Mouse (Mus musculus) right cerebral cortex, postnatal 10 days (tissue): ENCODE data around the gene Prlr.

ENCODE experiments used
- DNase-seq, 2 experiments: peaks; one replicate each; pipeline ENCODE4 v3.0.0; 2021; ENCODE audit warnings: low spot score in 2 of 2

The Prlr gene

DNA sequence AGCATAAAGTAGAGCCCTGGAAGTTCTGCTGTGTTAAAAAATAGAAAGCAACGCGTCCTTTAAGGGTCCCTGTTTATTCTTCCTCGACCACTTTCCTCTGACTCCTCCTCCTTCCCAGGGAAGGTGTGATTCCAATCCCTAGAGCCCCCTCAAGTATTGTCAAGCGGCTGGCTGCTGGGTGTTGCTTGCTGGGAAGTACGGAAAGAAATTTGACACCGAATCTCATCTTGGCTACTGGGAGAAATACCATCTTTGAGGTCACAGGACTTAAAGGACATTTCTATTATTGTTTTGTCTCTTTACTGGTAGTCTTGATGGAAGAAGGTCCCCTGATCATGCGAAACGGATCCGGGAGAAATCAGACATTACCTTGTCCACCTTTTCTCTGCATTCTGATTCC lies at the start of gene Prlr:
TSS of gene Prlr (plus strand) at position 156 of the 400 bp plus-strand sequence.
- no peak for DNase-seq

GRCm38 (mm10) chr15:10133781-10134180 lies 43.3 kb upstream of the Prlr start:
- DNase-seq: no peak

DNA sequence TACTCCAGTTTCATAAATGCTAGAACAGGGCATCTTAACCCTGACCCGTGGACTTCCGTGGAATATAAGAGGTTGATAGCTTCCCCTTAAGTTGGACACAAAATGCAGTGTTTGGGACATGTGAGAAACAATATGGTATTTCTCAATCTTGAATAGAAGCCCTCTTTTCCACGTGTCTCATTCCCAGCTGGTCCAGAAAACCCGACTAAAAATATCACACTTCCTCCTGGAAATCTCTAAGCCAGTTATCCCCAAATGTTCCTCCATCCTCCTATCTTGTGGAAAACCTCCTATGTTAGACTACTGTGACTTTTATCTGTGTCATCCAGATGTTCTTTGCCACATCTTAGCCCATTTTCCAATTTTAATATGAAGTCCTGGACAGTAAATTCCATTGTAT lies 42.1 kb upstream of the Prlr start:
- no peak for DNase-seq

- DNase-seq: no peak
These were observed 32.5 kb upstream of the Prlr start for GRCm38 (mm10) chr15:10144520-10144919.

DNA sequence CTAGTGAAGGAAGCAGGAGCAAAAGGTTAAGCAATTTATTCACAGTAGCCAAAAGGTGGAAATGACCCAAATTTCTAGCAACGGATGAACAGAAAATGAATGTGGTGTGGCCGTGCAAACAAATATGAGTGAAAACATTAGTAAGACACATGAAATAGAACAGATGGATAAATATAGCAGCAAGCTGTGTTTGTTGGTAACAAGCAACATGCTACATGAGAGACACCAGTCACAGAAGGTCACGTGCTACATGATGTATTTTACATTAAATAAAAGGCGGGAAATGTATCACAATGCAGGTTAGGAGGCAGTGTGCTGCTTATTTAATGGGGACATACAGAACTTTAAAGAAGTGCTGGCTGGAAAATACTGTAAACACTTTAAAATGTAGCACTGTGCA lies 28.8 kb upstream of the Prlr start:
- DNase-seq: no peak

GRCm38 (mm10) chr15:10160663-10161062 lies 16.4 kb upstream of the Prlr start:
- DNase-seq: no peak

GRCm38 (mm10) chr15:10175078-10175477 lies 2.0 kb upstream of the Prlr start:
- DNase-seq: no peak

- no peak for DNase-seq
These were observed 1.4 kb upstream of the Prlr start for GRCm38 (mm10) chr15:10175656-10176055.

DNA sequence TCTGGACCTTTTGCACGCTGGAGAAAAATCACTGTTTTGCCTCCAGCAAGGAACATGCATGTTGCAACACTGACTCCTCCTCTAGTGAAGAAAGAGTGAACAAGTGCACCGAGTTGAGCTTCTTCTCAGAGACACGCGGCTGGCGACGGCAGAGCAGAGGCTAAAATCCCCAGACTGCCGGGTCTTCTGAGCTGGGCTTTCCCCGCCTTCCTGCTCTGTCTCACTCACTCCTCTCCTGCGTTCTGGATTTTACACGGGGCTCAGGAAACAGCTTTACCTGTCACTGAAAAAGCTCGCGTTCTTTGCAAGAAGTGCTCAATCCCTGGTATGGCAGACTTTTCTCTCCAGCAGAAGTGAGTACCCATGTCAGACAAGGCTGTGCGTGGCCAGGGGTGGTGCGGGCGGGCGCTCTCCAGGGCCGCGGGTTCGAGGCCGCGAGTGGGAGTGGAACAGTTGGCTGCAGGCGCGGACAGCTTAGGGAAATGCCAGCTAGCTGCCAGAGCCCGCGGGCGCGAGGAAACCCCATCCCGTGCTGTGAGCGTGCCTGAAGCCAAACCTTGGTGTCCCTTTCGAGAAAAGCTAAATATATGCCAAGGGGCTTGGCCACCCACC lies 587 bp downstream of the Prlr start:
- DNase-seq: peak; percentile 32 to 33

- no peak for DNase-seq
These were observed 1.1 kb downstream of the Prlr start for GRCm38 (mm10) chr15:10178131-10178566.

DNA sequence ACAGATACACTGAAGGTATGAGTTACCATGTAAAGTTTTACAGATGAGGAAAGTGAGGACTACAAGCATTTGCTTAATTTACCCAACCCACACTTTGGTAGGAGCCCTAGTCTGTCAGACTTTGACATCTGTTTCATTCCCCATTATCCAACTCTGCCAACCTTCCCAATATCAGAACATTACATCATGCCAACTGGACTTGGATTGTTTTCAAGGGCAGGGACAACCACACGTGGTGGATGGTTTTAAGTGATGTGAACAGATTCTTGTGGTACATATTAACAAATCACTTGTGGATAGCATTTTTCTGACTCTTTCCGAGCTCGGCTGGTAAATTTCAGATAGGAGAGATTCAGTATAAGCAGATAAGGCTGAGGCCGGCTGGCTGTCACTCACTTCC lies 3.7 kb downstream of the Prlr start:
- DNase-seq: no peak

DNA sequence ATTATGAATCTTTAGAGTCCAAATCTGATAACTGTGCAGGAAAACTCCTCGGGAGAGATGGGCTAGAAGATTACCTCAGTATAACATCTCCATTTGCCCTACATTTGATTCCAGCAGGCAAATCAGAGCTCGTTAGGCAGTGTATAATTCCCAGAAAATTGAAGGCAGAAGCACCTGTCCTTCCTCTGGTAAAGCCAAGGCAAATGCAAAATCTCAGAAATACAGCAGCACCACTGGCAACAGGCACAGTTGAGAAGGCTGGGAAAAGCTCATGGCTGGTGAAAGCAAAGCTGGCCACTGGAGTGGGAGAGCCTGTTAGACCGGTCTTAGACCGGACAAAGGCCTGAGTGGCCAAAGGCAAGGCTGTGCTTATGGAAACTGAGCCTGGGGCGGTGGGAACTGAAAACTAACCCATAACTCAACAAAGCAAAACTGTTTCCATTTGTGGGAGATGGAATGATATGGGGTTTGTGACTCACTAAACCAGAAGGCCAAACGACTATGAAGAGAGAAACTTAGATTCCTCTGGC lies 15.1 kb downstream of the Prlr start:
- no peak for DNase-seq

- DNase-seq: no peak
These were observed 24.0 kb downstream of the Prlr start for GRCm38 (mm10) chr15:10200991-10201390.

GRCm38 (mm10) chr15:10202504-10203302 lies 25.7 kb downstream of the Prlr start:
- DNase-seq: no peak

DNA sequence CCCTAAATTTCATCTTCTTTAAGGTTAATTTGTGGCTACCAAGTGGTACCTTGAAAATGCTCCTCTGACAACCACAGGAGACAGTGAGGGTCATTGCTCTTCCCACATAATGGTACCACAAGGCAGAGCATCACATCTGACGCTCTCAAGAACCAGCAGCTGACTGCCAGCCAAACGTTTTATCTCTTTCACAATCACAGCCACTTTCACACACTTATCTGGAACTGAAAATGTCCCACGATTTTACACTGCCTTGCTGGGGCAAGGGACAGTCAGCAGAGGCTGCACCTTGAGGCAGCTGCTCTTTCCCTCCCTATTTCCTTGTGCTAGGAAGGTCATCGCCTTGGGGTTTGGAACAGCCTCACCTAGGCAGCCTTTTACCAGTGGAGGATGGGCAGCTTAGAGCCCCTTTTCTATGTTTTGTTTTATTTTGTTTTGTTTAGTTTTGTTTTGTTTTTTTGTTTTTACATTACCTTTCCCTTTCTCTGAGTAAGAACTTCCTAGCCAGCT lies 33.3 kb downstream of the Prlr start:
- no peak for DNase-seq

- DNase-seq: no peak
These were observed 35.0 kb downstream of the Prlr start for GRCm38 (mm10) chr15:10211992-10212391.

GRCm38 (mm10) chr15:10213213-10213612 lies 36.2 kb downstream of the Prlr start:
- DNase-seq: no peak

- no peak for DNase-seq
These were observed 36.7 kb downstream of the Prlr start for GRCm38 (mm10) chr15:10213710-10214109.

DNA sequence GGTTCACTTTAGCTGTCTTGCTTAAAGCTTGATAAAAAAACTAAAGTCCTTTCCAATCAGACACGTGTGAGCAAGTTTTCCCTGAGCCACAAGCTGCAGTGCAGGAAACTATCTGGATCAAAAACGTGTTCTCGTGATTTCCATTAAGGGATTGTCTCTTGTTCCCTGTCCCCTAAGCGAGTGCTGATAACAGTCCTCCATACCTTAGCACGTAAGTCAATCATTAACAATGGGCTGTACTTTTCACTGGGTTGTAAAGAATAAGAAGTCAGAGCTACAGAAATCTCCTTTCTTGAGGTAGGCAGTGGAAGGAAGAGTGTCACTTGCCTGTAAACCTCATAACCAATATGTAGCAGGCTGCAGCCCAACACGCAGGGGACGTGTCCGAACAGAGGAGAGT lies 38.7 kb downstream of the Prlr start:
- no peak for DNase-seq

DNA sequence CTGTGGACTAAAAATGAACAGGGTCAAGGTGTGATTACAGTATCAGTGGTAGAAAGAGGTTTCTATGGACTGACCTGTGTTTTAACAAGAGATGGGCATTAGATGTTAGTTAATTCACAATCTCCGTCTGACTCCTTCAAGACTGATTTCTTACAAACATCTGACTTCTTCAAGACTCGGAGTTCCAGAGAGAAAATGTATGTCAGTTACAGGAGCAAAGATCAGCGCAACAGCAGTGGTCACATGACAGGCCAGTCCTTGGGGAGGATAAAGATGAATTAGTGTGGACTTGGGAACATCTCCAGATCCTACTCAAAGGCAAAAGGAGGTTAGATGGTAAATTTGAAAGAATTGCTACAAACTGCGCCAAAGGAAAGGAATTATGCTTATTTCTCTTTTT lies 39.2 kb downstream of the Prlr start:
- no peak for DNase-seq

GRCm38 (mm10) chr15:10223614-10224155 lies 46.6 kb downstream of the Prlr start:
- DNase-seq: no peak

- no peak for DNase-seq
These were observed 48.7 kb downstream of the Prlr start for GRCm38 (mm10) chr15:10225701-10226100.

GRCm38 (mm10) chr15:10228636-10229035 lies 51.6 kb downstream of the Prlr start:
- no peak for DNase-seq
